In the genomic region with DNA sequence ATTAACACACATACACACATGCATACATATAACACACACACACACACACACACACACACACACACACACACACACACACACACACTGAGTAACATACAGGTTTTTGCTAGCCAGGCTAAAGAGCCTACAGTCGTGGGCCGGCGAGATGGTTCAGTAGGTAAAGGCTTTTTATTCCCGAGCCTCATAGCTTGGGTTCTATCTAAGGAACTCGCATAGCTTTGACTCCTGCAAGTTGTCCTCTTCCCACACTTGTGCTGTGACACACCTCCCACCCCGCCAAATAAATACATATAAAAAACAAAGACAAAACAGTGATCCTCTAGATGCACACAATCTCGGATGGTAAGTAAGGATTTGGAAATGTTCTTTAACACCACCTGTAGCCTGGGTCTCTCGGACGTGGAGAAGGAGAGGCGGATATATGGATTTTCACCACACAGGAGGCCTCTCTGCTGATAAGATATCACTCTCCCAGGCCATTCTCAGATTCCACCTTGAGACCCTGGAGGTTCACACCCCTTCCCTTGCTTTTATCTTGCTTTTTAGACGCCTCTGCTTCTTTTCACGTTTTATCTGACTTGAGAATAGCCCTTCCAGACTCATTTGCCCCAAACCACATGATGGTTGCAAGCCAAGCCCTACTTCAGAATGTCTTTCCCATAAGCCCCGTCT, we compare ENCODE assay signal across 13 mouse cellular contexts.
"Had no signal": no experiment of that assay in that cellular context is flagged by ENCODE, and none has a peak within 500 bp of the region (broad histone marks: within the 10 kb centered on the region; RNA-seq: fewer than 3 reads in every experiment).

No protein-coding gene starts in this region.

- H3K27ac ChIP-seq: midbrain, embryonic 10.5 days; midbrain, embryonic 13.5 days; midbrain, embryonic 15.5 days; neural tube, embryonic 12.5 days; stomach, embryonic 15.5 days; stomach, postnatal 0 days had no signal

- ATAC-seq: midbrain, embryonic 13.5 days; midbrain, embryonic 15.5 days had no signal

- H3K4me3 ChIP-seq: midbrain, embryonic 10.5 days; midbrain, embryonic 13.5 days; midbrain, embryonic 15.5 days; neural tube, embryonic 12.5 days; stomach, embryonic 15.5 days had no signal

- H3K27me3 ChIP-seq: midbrain, embryonic 13.5 days; midbrain, embryonic 15.5 days; neural tube, embryonic 12.5 days; stomach, embryonic 15.5 days had no signal

- H3K36me3 ChIP-seq: midbrain, embryonic 10.5 days; midbrain, embryonic 13.5 days; midbrain, embryonic 15.5 days; neural tube, embryonic 12.5 days; stomach, embryonic 15.5 days had no signal

- H3K9ac ChIP-seq: lung, embryonic 14.5 days; midbrain, embryonic 13.5 days; midbrain, embryonic 15.5 days; neural tube, embryonic 12.5 days; stomach, embryonic 15.5 days had no signal

- DNase-seq: lung, embryonic 14.5 days; lung, postnatal 10 days; lung, postnatal 4 days; right cerebral cortex, postnatal 14 days; thymus, adult 2 months; thymus, postnatal 25 days; thymus, postnatal 4 days had no signal

- H3K9me3 ChIP-seq: midbrain, embryonic 13.5 days; midbrain, embryonic 15.5 days; neural tube, embryonic 12.5 days; stomach, embryonic 15.5 days had no signal

- H3K4me2 ChIP-seq: lung, embryonic 14.5 days; midbrain, embryonic 13.5 days; midbrain, embryonic 15.5 days; neural tube, embryonic 12.5 days; stomach, embryonic 15.5 days had no signal

- H3K4me1 ChIP-seq: midbrain, embryonic 10.5 days; stomach, embryonic 15.5 days had no signal
